Mouse (Mus musculus) heart, postnatal 4 days (tissue): ENCODE results near the gene Rsg1. TPM values are rescaled to one million over a fixed set of nuclear protein-coding genes. Genes with fewer than 3 reads are reported as not detected.

Experiments
- total RNA-seq, 2 experiments: library from RNA; stranded (reverse); gene quantifications; 2 replicates each; pipeline ENCODE4 v1.2.3; 2021

The Rsg1 gene
- total RNA-seq, 2 experiments from 2014 or later, result 0.72 to 1.7 TPM

Other genes with a start within 250 kb of the Rsg1 start
- 10 to 100 TPM; 22.4 to 24.3 TPM for gene Atp13a2, start 227.1 kb upstream of the Rsg1 start, total RNA-seq
- gene Mfap2, start 203.5 kb upstream of the Rsg1 start, total RNA-seq, result 10 to 100 TPM; 63.0 to 65.1 TPM
- 1 to 10 TPM; 8.2 to 8.3 TPM for gene Crocc, start 153.4 kb upstream of the Rsg1 start, total RNA-seq
- 10 to 100 TPM; 33.7 to 35.8 TPM for gene Necap2, start 135.6 kb upstream of the Rsg1 start, total RNA-seq
- gene Spata21, start 125.6 kb upstream of the Rsg1 start, total RNA-seq, result not detected
- gene Szrd1, start 74.2 kb upstream of the Rsg1 start, total RNA-seq, result 100 to 1,000 TPM; 103 to 107 TPM
- gene Fbxo42, start 66.0 kb upstream of the Rsg1 start, total RNA-seq, result 10 to 100 TPM; 13.9 to 14.9 TPM
- gene Arhgef19, start 25.5 kb downstream of the Rsg1 start, total RNA-seq, result 1 to 10 TPM; 4.6 to 5.1 TPM
- gene Epha2, start 87.3 kb downstream of the Rsg1 start, total RNA-seq, result 10 to 100 TPM; 10.1 to 10.9 TPM
- gene Fam131c, start 154.3 kb downstream of the Rsg1 start, total RNA-seq, result under 1 TPM; 0.43 to 0.62 TPM
- gene Clcnka, start 184.8 kb downstream of the Rsg1 start, total RNA-seq, result not detected
- gene Clcnkb, start 202.1 kb downstream of the Rsg1 start, total RNA-seq, result 1 to 10 TPM in 1 of 2 experiments, under 1 TPM in 1; 0.61 to 1.3 TPM
- 100 to 1,000 TPM; 865 to 923 TPM for gene Hspb7, start 206.8 kb downstream of the Rsg1 start, total RNA-seq
- not detected for gene Srarp, start 222.1 kb downstream of the Rsg1 start, total RNA-seq
- 10 to 100 TPM; 19.2 to 21.7 TPM for gene Zbtb17, start 230.7 kb downstream of the Rsg1 start, total RNA-seq